Mouse (Mus musculus): Measurements from ENCODE around the gene Pla1a. TPM values are rescaled to one million over a fixed set of nuclear protein-coding genes. Genes with fewer than 3 reads are reported as not detected.
A peak's percentile ranks its signal among the peaks of the same experiment; 100 is the strongest.
"Not testable (repeated sequence)": the region's sequence is repeated elsewhere in the genome, so short reads cannot be mapped to it uniquely, and the experiment has no call there.

Pla1a gene
- total RNA-seq (2017), result not detected in 2 replicates

DNA sequence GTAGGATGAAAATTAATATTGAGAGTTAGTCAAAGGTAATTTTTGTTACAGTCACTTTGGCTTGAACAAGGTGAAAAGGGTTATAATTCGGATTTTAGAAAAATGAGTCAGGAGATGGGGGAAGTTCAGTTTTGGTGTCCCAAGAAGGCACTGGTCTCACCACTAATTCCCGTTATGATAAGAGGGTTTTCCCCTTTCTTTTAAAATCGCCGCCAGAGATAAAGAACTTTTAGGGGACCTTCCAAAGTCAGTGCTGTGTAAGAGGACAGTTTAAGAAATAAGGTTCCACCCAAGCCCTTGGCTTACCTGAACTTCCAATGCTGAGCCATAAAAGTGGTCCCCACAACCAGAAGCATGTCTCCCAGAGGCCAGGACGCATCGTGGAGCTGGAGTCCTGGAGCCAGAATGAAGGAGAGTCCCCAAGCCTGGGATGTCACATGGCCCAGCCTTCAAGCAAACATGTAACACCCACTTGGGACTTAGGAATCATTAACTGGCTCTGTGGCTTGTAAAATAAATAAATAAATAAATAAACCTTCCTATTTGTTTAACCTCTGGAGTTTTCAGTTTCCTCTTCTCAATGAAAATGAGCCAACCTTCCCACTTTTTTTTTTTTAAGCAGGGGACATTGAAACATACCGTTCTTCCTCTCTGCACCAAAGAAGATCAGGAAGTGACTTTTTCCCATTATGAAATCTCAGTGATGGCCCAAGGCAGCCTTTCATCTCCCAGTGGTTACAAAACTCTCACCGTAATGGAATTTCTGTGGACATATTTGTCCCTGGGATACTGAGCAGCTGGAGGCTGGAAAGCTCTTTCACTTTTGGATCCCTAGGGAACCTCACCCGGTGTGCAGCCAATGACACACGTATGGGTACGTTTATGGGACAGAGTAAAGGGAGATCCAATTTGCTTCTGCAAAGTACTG lies at the start of gene Pla1a:
Pla1a (minus strand) TSS at position 648 of the 928 bp plus-strand sequence.
- ATAC-seq (replicated peaks in 1 of 2; ENCODE audit: insufficient read depth in 1 of 2, low FRiP score in 2 of 2, low TSS enrichment in 1 of 2, low read depth in 1 of 2, poor library complexity in 2 of 2, severe bottlenecking in 2 of 2), result peak in 1 of 2 experiments; percentile 21; a peak in 1 of 4 replicates

DNA sequence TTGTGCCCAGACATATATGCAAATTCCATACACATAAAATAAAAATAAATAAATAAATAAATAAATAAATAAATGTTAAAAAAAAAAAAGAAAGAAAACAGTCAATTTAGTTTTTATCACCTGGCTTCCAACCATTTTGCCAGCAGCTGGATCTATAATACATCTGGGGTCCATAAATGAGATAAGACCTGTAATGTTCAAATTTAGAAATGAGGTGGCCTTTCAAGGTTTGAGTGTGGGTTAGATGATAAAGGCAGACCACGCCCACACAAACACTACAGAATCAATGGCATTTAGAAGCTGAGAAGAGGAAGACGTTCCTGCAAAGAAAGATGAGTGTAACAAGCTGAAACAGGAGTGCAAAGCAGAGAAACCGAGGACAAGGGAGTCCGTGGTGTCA lies 48.4 kb upstream of the Pla1a start:
- no peak for ATAC-seq (replicated peaks in 1 of 2; ENCODE audit: insufficient read depth in 1 of 2, low FRiP score in 2 of 2, low TSS enrichment in 1 of 2, low read depth in 1 of 2, poor library complexity in 2 of 2, severe bottlenecking in 2 of 2)

DNA sequence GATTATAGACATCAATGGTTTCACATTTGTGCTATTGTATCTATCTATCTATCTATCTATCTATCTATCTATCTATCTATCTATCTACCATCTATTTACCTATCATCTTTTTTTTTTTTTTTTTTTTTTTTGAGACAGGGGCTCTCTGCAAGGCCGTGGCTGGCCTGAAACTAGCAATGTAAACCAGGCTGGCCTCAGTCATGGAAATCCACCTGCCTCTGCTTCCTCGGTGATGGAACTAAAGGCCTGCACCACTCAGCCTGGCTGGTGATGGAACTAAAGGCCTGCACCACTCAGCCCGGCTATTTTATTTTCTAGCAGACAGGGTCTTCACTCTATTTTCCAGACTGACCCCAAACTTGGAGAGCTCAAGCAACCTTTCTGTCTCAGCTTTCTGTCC lies 45.4 kb upstream of the Pla1a start:
- no peak for ATAC-seq (replicated peaks in 1 of 2; ENCODE audit: insufficient read depth in 1 of 2, low FRiP score in 2 of 2, low TSS enrichment in 1 of 2, low read depth in 1 of 2, poor library complexity in 2 of 2, severe bottlenecking in 2 of 2)

DNA sequence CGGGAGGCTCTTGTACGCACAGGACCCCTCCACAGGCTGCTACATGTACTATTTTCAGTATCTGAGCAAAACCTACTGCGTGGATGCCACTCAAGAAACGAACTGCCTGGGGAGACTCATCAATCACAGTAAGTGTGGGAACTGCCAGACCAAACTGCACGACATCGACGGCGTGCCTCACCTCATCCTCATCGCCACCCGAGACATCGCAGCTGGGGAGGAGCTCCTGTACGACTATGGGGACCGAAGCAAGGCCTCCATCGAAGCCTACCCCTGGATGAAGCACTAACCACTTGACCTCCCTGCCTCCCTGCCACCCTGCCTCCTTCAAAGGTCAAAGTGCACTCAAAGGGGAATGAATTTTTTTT lies 44.3 kb upstream of the Pla1a start:
- not testable (repeated sequence) for ATAC-seq (replicated peaks in 1 of 2; ENCODE audit: insufficient read depth in 1 of 2, low FRiP score in 2 of 2, low TSS enrichment in 1 of 2, low read depth in 1 of 2, poor library complexity in 2 of 2, severe bottlenecking in 2 of 2)

DNA sequence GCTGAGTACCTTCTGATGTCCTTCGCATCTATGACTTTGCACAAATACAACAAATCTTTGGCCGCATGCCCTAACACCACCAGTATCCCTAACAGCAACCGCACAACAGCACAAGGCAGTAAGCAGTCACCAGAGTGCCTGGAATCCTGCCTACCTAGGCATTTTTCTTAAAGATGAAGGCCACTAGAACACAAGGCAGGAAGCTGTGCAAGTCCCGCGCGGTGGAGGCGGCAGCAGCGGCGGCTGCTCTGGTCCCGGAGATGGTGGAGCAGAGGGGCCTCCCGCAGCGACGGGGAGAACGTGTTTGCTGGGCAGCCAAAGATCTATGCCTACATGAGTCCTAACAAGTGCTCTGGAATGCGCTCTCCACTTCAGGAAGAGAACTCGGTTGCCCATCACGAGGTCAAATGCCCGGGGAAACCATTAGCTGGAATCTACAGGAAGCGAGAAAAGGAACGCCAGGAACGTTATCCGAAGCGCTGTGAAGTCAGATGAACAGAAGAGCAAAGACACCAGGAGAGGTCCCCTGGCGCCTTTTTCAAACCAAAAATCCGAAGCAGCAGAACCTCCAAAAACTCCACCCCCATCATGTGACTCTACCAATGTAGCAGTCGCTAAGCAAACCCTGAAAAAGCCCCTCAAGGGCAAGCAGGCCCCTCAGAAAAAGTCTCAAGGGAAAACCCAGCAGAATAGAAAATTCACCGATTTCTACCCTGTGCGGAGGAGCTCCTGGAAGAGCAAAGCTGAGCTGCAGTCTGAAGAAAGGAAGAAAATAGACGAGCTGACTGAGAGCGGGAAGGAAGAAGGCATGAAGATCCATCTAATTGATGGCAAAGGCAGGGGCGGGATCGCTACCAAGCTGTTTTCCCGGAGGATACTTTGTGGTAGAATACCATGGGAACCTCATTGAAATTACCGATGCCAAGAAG lies 43.6 kb upstream of the Pla1a start:
- peak; percentile 60 to 71 for ATAC-seq (replicated peaks in 1 of 2; ENCODE audit: insufficient read depth in 1 of 2, low FRiP score in 2 of 2, low TSS enrichment in 1 of 2, low read depth in 1 of 2, poor library complexity in 2 of 2, severe bottlenecking in 2 of 2)

DNA sequence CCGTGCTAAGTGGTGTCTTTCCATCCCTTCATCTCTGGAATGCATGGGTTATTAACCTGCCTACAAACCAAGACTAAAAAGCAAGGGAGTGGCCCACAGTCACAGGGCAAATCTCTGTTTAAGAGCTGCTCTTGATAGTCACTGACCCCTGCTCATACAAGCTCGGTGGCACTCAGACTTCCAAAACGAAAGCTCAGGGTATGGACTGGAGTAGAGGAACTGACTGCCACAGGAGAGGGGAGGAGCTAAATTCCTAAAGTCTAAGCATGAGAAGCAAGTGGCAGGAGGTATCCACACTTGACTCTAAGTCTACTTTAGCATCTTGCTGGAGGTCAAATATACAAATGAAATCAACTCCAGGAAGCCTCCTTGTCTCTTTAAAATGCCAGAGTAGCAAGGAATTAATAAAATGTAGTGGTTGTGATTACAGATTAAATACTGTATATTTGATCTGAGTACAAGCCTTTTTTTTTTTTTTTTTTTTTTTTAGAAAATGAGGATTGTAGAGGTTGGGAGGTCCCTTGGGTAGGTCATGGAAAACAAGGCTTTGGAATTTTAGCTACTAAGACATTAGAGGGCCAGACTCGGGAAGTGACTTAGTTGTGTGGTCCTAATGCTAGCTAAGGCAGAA lies 42.9 kb upstream of the Pla1a start:
- peak in 1 of 2 experiments; percentile 57; a peak in 1 of 4 replicates for ATAC-seq (replicated peaks in 1 of 2; ENCODE audit: insufficient read depth in 1 of 2, low FRiP score in 2 of 2, low TSS enrichment in 1 of 2, low read depth in 1 of 2, poor library complexity in 2 of 2, severe bottlenecking in 2 of 2)

DNA sequence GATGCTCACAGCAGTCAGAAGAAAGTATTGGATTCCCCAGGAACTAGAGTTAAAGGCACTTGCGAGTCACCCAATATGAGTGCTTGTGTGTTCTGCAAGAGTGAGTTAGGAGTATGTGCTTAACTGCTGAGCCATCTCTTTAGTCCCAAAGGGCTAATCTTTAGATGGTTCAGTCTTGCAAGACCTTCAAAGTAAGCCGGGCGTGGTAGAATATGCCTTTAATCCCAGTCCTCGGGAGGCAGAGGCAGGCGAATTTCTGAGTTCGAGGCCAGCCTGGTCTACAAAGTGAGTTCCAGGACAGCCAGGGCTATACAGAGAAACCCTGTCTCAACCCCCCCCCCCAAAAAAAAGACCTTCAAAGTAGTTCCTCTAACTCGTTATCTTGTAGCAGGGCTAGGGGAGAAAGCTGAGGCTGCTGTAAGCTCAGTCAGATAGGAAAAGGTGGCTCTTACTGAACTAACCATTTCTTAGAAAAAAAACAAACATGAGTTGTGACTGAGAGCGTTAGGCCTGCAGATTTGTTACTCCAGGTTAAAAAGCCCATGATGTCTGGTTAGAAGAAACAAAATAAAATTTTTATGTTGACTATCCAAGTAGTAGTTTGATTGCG lies 41.8 kb upstream of the Pla1a start:
- ATAC-seq (replicated peaks in 1 of 2; ENCODE audit: insufficient read depth in 1 of 2, low FRiP score in 2 of 2, low TSS enrichment in 1 of 2, low read depth in 1 of 2, poor library complexity in 2 of 2, severe bottlenecking in 2 of 2), result no peak

DNA sequence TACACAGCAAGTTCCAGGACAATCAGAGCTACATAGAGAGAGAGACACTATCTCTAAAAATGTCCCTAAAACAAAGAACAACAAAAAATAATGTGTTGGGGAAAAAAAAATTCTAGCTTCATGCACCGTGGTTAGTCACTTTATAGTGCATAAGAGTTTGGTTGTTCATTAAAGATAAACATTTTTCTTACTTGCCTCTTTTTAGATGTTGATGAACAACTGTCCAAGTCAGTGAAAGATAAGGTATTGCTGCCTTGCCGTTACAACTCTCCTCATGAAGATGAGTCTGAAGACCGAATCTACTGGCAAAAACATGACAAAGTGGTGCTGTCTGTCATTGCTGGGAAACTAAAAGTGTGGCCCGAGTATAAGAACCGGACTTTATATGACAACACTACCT lies 40.7 kb upstream of the Pla1a start:
- no peak for ATAC-seq (replicated peaks in 1 of 2; ENCODE audit: insufficient read depth in 1 of 2, low FRiP score in 2 of 2, low TSS enrichment in 1 of 2, low read depth in 1 of 2, poor library complexity in 2 of 2, severe bottlenecking in 2 of 2)

DNA sequence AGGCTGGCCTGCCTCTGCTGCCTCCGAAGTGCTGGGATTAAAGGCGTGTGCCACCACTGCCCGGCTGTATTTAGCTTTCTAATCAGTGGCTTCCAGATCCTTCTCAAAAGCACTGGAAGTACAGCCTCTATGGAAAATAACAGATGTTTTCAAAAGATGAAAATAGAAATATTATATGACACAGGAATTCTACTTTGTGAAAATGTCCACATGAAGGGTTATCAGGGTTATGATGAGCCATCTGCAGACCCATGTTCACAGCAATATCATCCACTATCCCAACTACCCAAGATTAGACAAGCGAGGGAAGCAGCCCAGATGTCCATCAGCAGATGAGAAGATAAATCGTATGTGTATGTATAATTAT lies 39.5 kb upstream of the Pla1a start:
- ATAC-seq (replicated peaks in 1 of 2; ENCODE audit: insufficient read depth in 1 of 2, low FRiP score in 2 of 2, low TSS enrichment in 1 of 2, low read depth in 1 of 2, poor library complexity in 2 of 2, severe bottlenecking in 2 of 2), result no peak

DNA sequence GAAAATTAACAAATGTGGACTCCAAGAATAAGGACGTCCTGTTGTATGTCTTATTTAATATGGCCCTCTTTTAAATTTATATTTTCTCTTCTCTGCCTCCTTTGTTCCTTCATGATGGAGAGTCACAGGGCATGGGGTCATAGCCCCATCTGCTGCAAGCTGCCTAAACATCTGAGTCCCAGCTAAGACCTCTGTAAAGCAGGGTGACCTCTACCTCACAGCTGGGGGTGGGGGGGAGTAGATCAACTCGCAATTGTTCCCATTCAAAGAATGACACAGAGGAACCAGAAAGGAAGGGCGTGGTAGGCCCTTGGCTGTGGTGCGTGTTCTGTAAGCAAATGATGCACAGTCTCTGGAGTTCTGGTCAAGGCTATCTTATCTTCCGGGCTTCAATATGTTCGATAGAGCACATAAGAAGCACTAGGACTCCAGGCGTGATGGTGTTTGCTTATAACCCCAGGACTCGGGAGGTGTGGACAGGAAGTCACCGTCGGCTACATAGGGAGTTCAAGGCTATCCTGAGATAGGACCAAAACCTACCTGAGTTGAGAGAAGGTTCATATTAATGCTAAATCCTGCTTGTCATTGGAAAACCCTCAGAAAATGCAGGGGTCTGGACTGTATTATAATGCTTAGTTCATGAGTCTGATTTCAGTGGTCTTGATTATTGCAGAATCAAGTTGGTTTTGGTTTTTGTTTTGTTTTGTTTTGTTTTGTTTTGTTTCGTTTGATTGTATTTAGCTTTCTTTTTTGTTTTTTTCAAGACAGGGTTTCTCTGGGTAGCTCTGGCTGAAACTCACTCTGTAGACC lies 39.0 kb upstream of the Pla1a start:
- ATAC-seq (replicated peaks in 1 of 2; ENCODE audit: insufficient read depth in 1 of 2, low FRiP score in 2 of 2, low TSS enrichment in 1 of 2, low read depth in 1 of 2, poor library complexity in 2 of 2, severe bottlenecking in 2 of 2), result no peak

DNA sequence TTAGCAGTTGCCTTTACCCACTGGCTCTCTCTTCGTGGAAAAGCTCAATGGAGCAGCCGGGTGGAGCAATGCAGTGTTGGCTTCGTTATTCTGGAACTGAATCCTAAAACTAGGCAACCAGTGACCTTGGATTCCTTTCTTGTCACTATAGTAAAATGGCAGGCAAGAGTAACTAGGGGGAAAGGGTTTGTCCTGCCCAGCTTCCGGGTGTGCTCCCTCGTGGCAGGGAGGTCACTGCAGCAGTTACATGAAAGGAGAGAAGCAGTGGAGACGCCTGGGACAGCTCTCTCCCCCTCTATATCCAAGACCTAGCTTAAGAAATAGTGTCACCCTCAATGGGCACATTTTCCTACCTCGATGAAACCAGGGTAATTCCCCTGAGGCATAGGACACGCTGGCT lies 36.5 kb upstream of the Pla1a start:
- ATAC-seq (replicated peaks in 1 of 2; ENCODE audit: insufficient read depth in 1 of 2, low FRiP score in 2 of 2, low TSS enrichment in 1 of 2, low read depth in 1 of 2, poor library complexity in 2 of 2, severe bottlenecking in 2 of 2), result no peak

DNA sequence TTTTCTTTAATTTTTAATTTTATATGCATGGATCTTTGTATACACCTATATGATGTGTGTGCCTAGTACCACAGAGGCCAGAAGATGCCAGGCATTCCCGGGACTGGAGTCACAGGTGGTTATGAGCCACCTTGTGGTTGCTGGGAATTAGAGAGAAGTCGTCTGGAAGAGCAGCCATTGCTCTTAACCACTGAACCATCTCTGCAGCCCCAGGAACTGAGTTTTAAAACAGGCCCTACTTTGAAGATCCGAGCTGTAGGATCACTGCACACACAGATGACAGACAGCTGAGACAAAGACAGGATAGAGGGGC lies 35.7 kb upstream of the Pla1a start:
- ATAC-seq (replicated peaks in 1 of 2; ENCODE audit: insufficient read depth in 1 of 2, low FRiP score in 2 of 2, low TSS enrichment in 1 of 2, low read depth in 1 of 2, poor library complexity in 2 of 2, severe bottlenecking in 2 of 2), result no peak

DNA sequence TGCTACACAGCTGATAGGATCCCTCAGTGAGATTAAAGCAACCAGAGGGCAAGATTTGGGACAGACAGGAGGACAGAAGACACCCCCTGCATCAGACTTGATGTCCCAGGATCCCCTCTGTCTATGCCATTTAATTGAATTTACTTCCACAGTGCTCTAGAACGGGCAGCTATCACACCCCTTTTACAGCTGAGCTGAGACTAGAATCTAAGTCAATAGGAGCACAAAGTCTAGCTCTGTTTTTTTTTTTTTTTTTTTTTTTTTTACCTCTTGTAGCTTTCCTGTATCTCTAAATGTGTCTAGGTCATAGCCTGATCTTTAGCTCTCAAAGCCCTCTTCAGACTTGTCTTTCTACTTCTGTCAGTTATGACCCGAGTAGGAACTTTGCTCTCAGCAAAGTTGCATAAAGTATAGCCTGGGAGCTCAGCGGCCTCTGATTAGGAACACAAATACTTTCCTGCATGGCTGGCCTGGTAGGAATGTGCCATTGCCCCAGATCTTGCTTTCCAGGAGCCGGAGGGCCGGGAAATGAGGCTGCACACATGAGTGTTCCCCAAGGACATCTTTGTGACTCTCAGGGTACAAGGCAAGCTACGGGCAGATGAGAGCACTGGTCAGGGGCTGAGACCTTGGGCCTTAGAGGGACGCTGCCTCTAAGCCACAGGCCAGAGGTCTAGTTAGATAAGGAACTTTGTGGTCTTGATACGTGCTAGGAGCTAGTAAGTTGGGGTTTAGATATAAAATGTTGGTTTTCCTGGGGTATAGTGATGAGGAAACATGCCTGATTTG lies 35.2 kb upstream of the Pla1a start:
- peak; percentile 39 to 42; a peak in 2 of 4 replicates for ATAC-seq (replicated peaks in 1 of 2; ENCODE audit: insufficient read depth in 1 of 2, low FRiP score in 2 of 2, low TSS enrichment in 1 of 2, low read depth in 1 of 2, poor library complexity in 2 of 2, severe bottlenecking in 2 of 2)

DNA sequence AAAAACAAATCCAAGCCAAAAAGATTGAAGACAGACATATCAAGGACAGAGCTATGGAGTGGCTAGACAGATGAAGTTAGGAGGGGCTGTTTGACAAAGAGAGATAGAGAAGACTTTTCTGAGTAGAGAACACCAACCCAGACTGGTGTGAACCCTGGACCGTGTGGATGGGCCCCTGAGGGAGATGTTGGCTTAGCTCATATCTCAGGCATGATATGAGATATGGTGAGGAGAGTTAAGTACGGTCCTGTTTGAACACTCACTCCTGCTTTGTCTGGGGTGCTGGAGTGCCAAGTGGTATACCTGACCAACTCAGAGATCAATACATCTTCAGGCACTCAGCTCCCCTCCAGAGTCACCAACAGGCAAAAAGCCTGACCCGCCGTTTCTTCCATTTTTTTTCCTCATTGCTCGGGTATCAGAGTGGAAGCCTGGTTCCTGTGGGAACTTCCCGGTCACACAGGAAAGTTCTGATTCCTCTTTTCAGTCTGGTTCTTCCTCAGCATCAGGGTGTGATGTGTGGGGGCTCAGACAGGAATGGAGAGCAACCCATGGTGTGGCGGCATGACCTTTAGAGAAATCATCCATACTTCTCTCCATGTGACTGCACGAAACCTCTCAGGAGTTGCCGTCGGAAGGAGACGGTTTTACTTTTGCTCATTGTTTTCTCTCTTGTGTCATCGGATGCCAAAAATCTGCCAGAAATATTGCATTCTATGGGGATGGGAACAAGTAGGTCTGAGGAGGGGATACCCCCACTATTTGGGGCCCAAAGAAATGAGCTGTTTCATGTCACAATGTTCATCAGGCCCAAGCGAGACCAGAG lies 34.4 kb upstream of the Pla1a start:
- ATAC-seq (replicated peaks in 1 of 2; ENCODE audit: insufficient read depth in 1 of 2, low FRiP score in 2 of 2, low TSS enrichment in 1 of 2, low read depth in 1 of 2, poor library complexity in 2 of 2, severe bottlenecking in 2 of 2), result no peak

DNA sequence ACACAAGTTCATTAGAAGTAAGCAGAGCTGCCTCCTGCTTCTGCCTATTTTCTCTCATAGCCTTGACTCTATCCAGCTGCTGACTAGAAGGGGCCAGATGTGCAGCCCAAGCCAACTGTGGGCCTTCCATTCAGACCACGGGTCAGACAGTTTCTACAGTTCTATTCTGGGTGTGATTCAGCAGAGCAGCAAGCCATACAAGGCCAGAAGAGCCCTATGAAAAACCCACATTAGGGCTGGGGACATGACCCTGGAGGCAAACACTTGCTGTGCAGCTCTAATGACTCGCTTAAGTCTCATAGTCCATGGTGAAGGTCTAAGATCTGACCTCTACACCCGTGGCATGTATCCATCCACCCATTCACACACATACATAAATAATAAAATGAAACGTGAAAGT lies 33.1 kb upstream of the Pla1a start:
- ATAC-seq (replicated peaks in 1 of 2; ENCODE audit: insufficient read depth in 1 of 2, low FRiP score in 2 of 2, low TSS enrichment in 1 of 2, low read depth in 1 of 2, poor library complexity in 2 of 2, severe bottlenecking in 2 of 2), result no peak
